Mouse (Mus musculus): ENCODE data around the gene Tpgs1.

- TF ChIP-seq CTCF (conservative IDR thresholded peaks at IDR 0.05; ENCODE audit: insufficient read depth, insufficient read length, low read depth, low read length) (no peak), POLR2A (IDR thresholded peaks at IDR 0.05; ENCODE audit: low read depth, low read length) (no peak)
Measured at GRCm38 (mm10) chr10:79687513-79687912, 18.3 kb downstream of the Tpgs1 start.

Data from kidney, adult 2 months (tissue).